Mouse (Mus musculus) midbrain, postnatal 0 days (tissue): ENCODE measurements around the gene Chrm4. TPM values are rescaled to one million over a fixed set of nuclear protein-coding genes. Genes with fewer than 3 reads are reported as not detected.

Experiments
- ATAC-seq: fragments of 200-750 bp; cut with Nextera tagmentation; 2 replicates; pipeline ENCODE4 v1.8.0; 2017; ENCODE audit warnings: moderate number of reproducible peaks, mild to moderate bottlenecking, moderate TSS enrichment, moderate library complexity; ENCODE audit not compliant: low FRiP score
- DNase-seq: peaks from one replicate; pipeline ENCODE4 v3.0.0-alpha.2; 2015; ENCODE audit warnings: low spot score
- H3K27ac ChIP-seq: fragments of 300-500 bp; sonication (generic); 2 replicates; pipeline ENCODE4 v1.5.1; 2014; ENCODE audit warnings: low read depth, mild to moderate bottlenecking, low read length, mixed read lengths
- H3K27me3 ChIP-seq: fragments of 300-500 bp; sonication (generic); 2 replicates; pipeline ENCODE4 v1.6.1; 2014; ENCODE audit warnings: low read length, control low read depth, mixed read lengths; ENCODE audit not compliant: insufficient read depth
- H3K36me3 ChIP-seq: fragments of 300-500 bp; sonication (generic); 2 replicates; pipeline ENCODE4 v1.6.1; 2014; ENCODE audit warnings: low read length, control low read depth, mixed read lengths; ENCODE audit not compliant: insufficient read depth
- H3K4me1 ChIP-seq: fragments of 300-500 bp; sonication (generic); 2 replicates; pipeline ENCODE4 v1.6.1; 2014; ENCODE audit warnings: mild to moderate bottlenecking, control low read depth, antibody characterized with exemption, low read length, mixed read lengths; ENCODE audit not compliant: insufficient read depth
- H3K4me2 ChIP-seq: fragments of 300-500 bp; sonication (generic); 2 replicates; pipeline ENCODE4 v1.6.1; 2014; ENCODE audit warnings: low read depth, mild to moderate bottlenecking, low read length, mixed read lengths; ENCODE audit not compliant: poor library complexity, severe bottlenecking
- H3K4me3 ChIP-seq: fragments of 300-500 bp; sonication (generic); 2 replicates; pipeline ENCODE4 v1.5.1; 2014; ENCODE audit warnings: low read depth, mild to moderate bottlenecking, low read length, moderate library complexity
- H3K9ac ChIP-seq: fragments of 300-500 bp; sonication (generic); replicated peaks from 2 replicates; pipeline ENCODE4 v1.6.1; 2014; ENCODE audit warnings: mild to moderate bottlenecking, low read length, moderate library complexity, mixed read lengths; ENCODE audit not compliant: poor library complexity, severe bottlenecking
- H3K9me3 ChIP-seq: fragments of 300-500 bp; sonication (generic); 2 replicates; pipeline ENCODE4 v1.6.1; 2016; ENCODE audit warnings: low read length, control low read depth
- CTCF ChIP-seq: IDR thresholded peaks from 2 replicates; pipeline ENCODE4 v1.5.1; 2016; ENCODE audit warnings: antibody characterized with exemption, mild to moderate bottlenecking
- WGBS: fragments of 180-500 bp; shearing (Covaris S2); extraction: QIAGEN DNeasy Blood & Tissue Kit; methylation state at CpG from one replicate; pipeline ENCODE4 v1.1.7; 2014; 5-methylcytosine and 5-hydroxymethylcytosine counted together
- polyA plus RNA-seq: library from polyadenylated mRNA; unstranded; fragments of >200 nt; fragmentation: Nextera tagmentation; extraction: Ambion mirVana; gene quantifications from 2 replicates; pipeline ENCODE4 v1.2.1, GENCODE M21; 2015
- total RNA-seq: library from RNA; depleted of rRNA; stranded (reverse); fragments of >200 nt; gene quantifications from 2 replicates; pipeline ENCODE4 v1.2.3, GENCODE M21; 2014

Chrm4 gene
- total and polyA plus RNA-seq, 2 experiments from 2014 or later: 0.25 to 1.8 TPM

- Histone ChIP-seq H3K27ac (no peak overlapping the region), H3K9ac (no peak overlapping the region), H3K4me1 (peaks cover 15% of the 10 kb centered on the region; the same call in 1 of the 2 replicates), H3K36me3 (no peaks in the 10 kb centered on the region), H3K9me3 (no peaks in the 10 kb centered on the region), H3K4me3 (no peak overlapping the region), H3K4me2 (no peak overlapping the region), H3K27me3 (no peaks in the 10 kb centered on the region)
- ATAC-seq (no peak), DNase-seq (no peak)
- no peak for TF ChIP-seq CTCF
- WGBS: 93% methylated on average over 5 of the region's 5 CpGs
Measured at GRCm38 (mm10) chr2:91960459-91960858, 33.4 kb downstream of the Chrm4 start.

GRCm38 (mm10) chr2:91961901-91962761, 35.1 kb downstream of the Chrm4 start:
- H3K27ac ChIP-seq: peak overlapping the region; percentile 18; the same call in 1 of the 2 replicates
- no peak for TF ChIP-seq CTCF
- no peak for DNase-seq
- H3K9me3 ChIP-seq: no peaks in the 10 kb centered on the region
- peaks cover 11% of the 10 kb centered on the region; the same call in 1 of the 2 replicates for H3K4me1 ChIP-seq
- H3K9ac ChIP-seq: peak overlapping the region; percentile 84; the same call in 1 of the 2 replicates
- peak overlapping the region; percentile 87 for H3K4me3 ChIP-seq
- H3K27me3 ChIP-seq: no peaks in the 10 kb centered on the region
- 61% methylated on average over 4 of the region's 4 CpGs for WGBS
- H3K4me2 ChIP-seq: peak overlapping the region; percentile 86
- ATAC-seq: no peak
- no peaks in the 10 kb centered on the region for H3K36me3 ChIP-seq

- Histone ChIP-seq H3K36me3 (no peaks in the 10 kb centered on the region), H3K27ac (peak overlapping the region; percentile 72), H3K4me2 (peak overlapping the region; percentile 86), H3K9me3 (no peaks in the 10 kb centered on the region), H3K27me3 (no peaks in the 10 kb centered on the region), H3K4me3 (peak overlapping the region; percentile 87), H3K4me1 (peaks cover 11% of the 10 kb centered on the region; the same call in 1 of the 2 replicates), H3K9ac (peak overlapping the region; percentile 84)
- TF ChIP-seq CTCF: no peak
- no peak for DNase-seq
- WGBS: 1% methylated on average over 34 of the region's 39 CpGs
- ATAC-seq: peak; percentile 57; the same call in 1 of the 2 replicates
Measured at GRCm38 (mm10) chr2:91962864-91963401, 35.9 kb downstream of the Chrm4 start.

GRCm38 (mm10) chr2:91963443-91963932, 36.4 kb downstream of the Chrm4 start:
- H3K9ac ChIP-seq: peak overlapping the region; percentile 84
- H3K4me2 ChIP-seq: peak overlapping the region; percentile 86
- H3K27ac ChIP-seq: peak overlapping the region; percentile 72
- H3K36me3 ChIP-seq: no peaks in the 10 kb centered on the region
- no peaks in the 10 kb centered on the region for H3K9me3 ChIP-seq
- TF ChIP-seq CTCF: peak; percentile 85
- 2% methylated on average over 30 of the region's 57 CpGs for WGBS
- no peaks in the 10 kb centered on the region for H3K27me3 ChIP-seq
- peak; percentile 92 for DNase-seq
- peak overlapping the region; percentile 87 for H3K4me3 ChIP-seq
- ATAC-seq: peak; percentile 93
- H3K4me1 ChIP-seq: peaks cover 11% of the 10 kb centered on the region; the same call in 1 of the 2 replicates

GRCm38 (mm10) chr2:91964610-91965204, 37.7 kb downstream of the Chrm4 start:
- TF ChIP-seq CTCF: no peak
- Histone ChIP-seq H3K36me3 (no peaks in the 10 kb centered on the region), H3K4me2 (no peak overlapping the region), H3K27me3 (no peaks in the 10 kb centered on the region), H3K9ac (no peak overlapping the region), H3K27ac (no peak overlapping the region), H3K9me3 (no peaks in the 10 kb centered on the region), H3K4me1 (peaks cover 9% of the 10 kb centered on the region; the same call in 1 of the 2 replicates), H3K4me3 (no peak overlapping the region)
- no peak for DNase-seq
- no peak for ATAC-seq
- 83% methylated on average over 3 of the region's 3 CpGs for WGBS
